ENCODE assay signal across 11 mouse cellular contexts in the genomic region with DNA sequence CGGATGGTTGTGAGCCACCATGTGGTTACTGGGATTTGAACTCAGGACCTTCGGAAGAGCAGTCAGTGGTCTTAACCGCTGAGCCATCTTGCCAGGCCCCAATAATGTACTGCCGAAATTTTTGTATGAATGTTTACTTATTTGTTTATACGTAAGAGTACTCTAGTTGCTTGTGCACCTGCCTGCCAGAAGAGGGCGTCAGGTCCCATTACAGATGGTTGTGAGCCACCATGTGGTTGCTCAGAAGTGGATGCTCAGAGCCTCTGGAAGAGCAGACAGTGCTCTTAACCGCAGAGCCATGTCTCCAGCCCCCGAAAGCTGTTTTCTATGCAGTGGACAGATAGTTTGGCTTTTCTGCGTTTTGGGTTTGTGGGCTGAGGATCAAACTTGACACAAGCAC. TPM values are rescaled to one million over a fixed set of nuclear protein-coding genes. Genes with fewer than 3 reads are reported as not detected.
DNase-seq lines count a peak whose midpoint lies in the region; ATAC-seq and TF ChIP-seq lines count a peak whose summit lies in the region.
"Had no signal": no experiment of that assay in that cellular context is flagged by ENCODE, and none has a peak within 500 bp of the region (broad histone marks: within the 10 kb centered on the region; RNA-seq: fewer than 3 reads in every experiment).

No protein-coding gene starts in this region.

- TF ChIP-seq EP300 in liver, postnatal 0 days (IDR thresholded peaks at IDR 0.05; ENCODE audit: low read depth): no peak

- H3K4me2 ChIP-seq in liver, postnatal 0 days (ENCODE audit: low read depth, low read length): no peak overlapping the region
- H3K4me2 ChIP-seq: heart, embryonic 15.5 days; lung, embryonic 15.5 days; stomach, embryonic 15.5 days had no signal

- H3K9ac ChIP-seq in liver, postnatal 0 days (replicated peaks): no peak overlapping the region
- H3K9ac ChIP-seq: heart, embryonic 15.5 days; lung, embryonic 15.5 days; stomach, embryonic 15.5 days had no signal

- H3K27me3 ChIP-seq in liver, postnatal 0 days (ENCODE audit: insufficient read depth, low read length): no peaks in the 10 kb centered on the region
- H3K27me3 ChIP-seq: heart, embryonic 15.5 days; lung, embryonic 15.5 days; stomach, embryonic 15.5 days had no signal

- no peak overlapping the region for H3K4me3 ChIP-seq in liver, postnatal 0 days (ENCODE audit: low read depth, low read length)
- H3K4me3 ChIP-seq: heart, embryonic 15.5 days; lung, embryonic 15.5 days; stomach, embryonic 15.5 days had no signal

- no peaks in the 10 kb centered on the region for H3K9me3 ChIP-seq in liver, postnatal 0 days (ENCODE audit: low read length)
- H3K9me3 ChIP-seq: heart, embryonic 15.5 days; lung, embryonic 15.5 days; stomach, embryonic 15.5 days had no signal

- peaks cover 14% of the 10 kb centered on the region for H3K36me3 ChIP-seq in liver, postnatal 0 days (replicated peaks; ENCODE audit: insufficient read depth, low read length)

- DNase-seq in cerebellum, postnatal 10 days: peak; percentile 61 to 62
- no peak for DNase-seq in cerebellum, adult 9-11 months
- DNase-seq in left cerebral cortex, postnatal 4 days: peak; percentile 50
- no peak for DNase-seq in left cerebral cortex, postnatal 36 days (ENCODE audit: low spot score in 2 of 2)
- peak; percentile 64 for DNase-seq in brain, adult 2 months (ENCODE audit: low read depth, low spot score)
- peak; percentile 43 for DNase-seq in liver, postnatal 0 days
- DNase-seq in testis, postnatal 10 days (ENCODE audit: low spot score): peak; percentile 53
- DNase-seq in left cerebral cortex, adult 8-10 months (ENCODE audit: low spot score in 2 of 2): no peak

- 0 out of 2 replicates have a peak, but pooled peaks have one; percentile 38 for ATAC-seq in liver, postnatal 0 days

- WGBS in liver, postnatal 0 days (ENCODE audit: insufficient replicate concordance): 49% methylated on average over 9 of the region's 9 CpGs

- no peak overlapping the region for H3K27ac ChIP-seq in liver, postnatal 0 days (ENCODE audit: low read depth)
- H3K27ac ChIP-seq: heart, embryonic 15.5 days; lung, embryonic 15.5 days; stomach, embryonic 15.5 days had no signal

- TF ChIP-seq CTCF in liver, postnatal 0 days (IDR thresholded peaks at IDR 0.05; ENCODE audit: low read depth): peak; percentile 68

- intact Hi-C loops in left cerebral cortex, postnatal 4 days (cut with DNase I): no loop called here
- intact Hi-C loops in left cerebral cortex, postnatal 36 days (cut with DNase I): no loop called here

- H3K4me1 ChIP-seq in liver, postnatal 0 days (ENCODE audit: insufficient read depth): no peaks in the 10 kb centered on the region
- H3K4me1 ChIP-seq: heart, embryonic 15.5 days; lung, embryonic 15.5 days; stomach, embryonic 15.5 days had no signal

RNA-seq across cellular contexts. Expression of gene Fgfbp3, which starts 21.6 kb away (rescaled TPM):
- total RNA-seq in left cerebral cortex, postnatal 4 days (2021): 10 to 100 TPM; 24.5 to 25.3 TPM
- 1 to 10 TPM; 6.8 to 6.9 TPM for total RNA-seq in left cerebral cortex, postnatal 36 days (2021)
- polyA plus RNA-seq in liver, postnatal 0 days (2015; fragmentation: Nextera tagmentation; extraction: Ambion mirVana): 1.0 and 1.2 TPM in 2 replicates
- total RNA-seq in left cerebral cortex, adult 8-10 months (2022): 1 to 10 TPM; 5.3 to 6.8 (median 6.4) TPM

RNA-seq across cellular contexts. Expression of gene Btaf1, which starts 28.1 kb away (rescaled TPM):
- total RNA-seq in left cerebral cortex, postnatal 4 days (2021): 10 to 100 TPM; 24.1 to 29.2 TPM
- total RNA-seq in left cerebral cortex, postnatal 36 days (2021): 10 to 100 TPM; 20.1 to 27.6 TPM
- 2.9 and 3.7 TPM in 2 replicates for polyA plus RNA-seq in liver, postnatal 0 days (2015; fragmentation: Nextera tagmentation; extraction: Ambion mirVana)
- total RNA-seq in left cerebral cortex, adult 8-10 months (2022): 10 to 100 TPM; 20.8 to 24.2 (median 22.5) TPM

Comparison
In these comparisons a context has a peak if more than half of its experiments do, and no peak if none do; other contexts are left out.
1. DNase-seq: peak in cerebellum, postnatal 10 days (2 of 2), left cerebral cortex, postnatal 4 days (single experiment), brain, adult 2 months (single experiment), liver, postnatal 0 days (single experiment) and testis, postnatal 10 days (single experiment); none in cerebellum, adult 9-11 months (single experiment), left cerebral cortex, postnatal 36 days (0 of 2) and left cerebral cortex, adult 8-10 months (0 of 2).